Mouse (Mus musculus): ENCODE measurements around the gene Rnf208. TPM values are rescaled to one million over a fixed set of nuclear protein-coding genes. Genes with fewer than 3 reads are reported as not detected.

The Rnf208 gene
- total and polyA plus RNA-seq, 2 experiments, result 0.48 TPM; not detected in 1

DNA sequence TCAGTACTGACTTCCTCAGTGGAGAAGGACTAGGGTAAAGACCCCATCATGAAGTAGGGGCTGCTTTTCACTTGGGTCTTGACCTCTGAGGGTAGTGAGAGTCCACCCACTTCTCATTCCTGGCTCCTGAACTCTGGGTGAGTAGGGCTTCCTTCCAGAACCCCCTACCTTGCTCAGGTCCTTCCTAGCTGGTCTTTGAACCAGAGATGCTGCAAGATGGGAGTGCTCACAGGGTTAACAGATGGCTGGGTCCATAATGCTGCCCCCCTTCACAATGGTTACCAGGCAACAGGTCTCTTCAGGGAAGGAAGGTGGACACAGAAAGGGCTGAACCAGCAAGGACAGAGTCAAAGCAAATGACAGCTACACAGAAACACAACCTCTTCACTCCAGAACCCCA is 23.6 kb upstream of the Rnf208 start, which contains the start of gene Fam166a:
Fam166a (plus strand) TSS at position 301 of the 400 bp plus-strand sequence.
- Histone ChIP-seq H3K9ac (ENCODE audit: low read depth, low read length) (no peak within 1 kb of the TSS), H3K4me3 (ENCODE audit: insufficient read depth, low read depth, low read length) (no peak within 1 kb of the TSS), H3K27me3 (ENCODE audit: control insufficient read depth, insufficient read depth, low read length) (no peaks in the 10 kb centered on the region), H3K27ac (replicated peaks; ENCODE audit: insufficient read depth, low read depth, low read length) (no peak within 1 kb of the TSS), H3K36me3 (ENCODE audit: control insufficient read depth, insufficient read depth, low read length) (no peaks in the 10 kb centered on the region; the same call in 1 of the 2 replicates), H3K4me1 (ENCODE audit: control insufficient read depth, insufficient read depth, low read length) (no peaks in the 10 kb centered on the region), H3K79me2 (ENCODE audit: control insufficient read depth, insufficient read depth, low read length) (no peaks in the 10 kb centered on the region)
- no peak for TF ChIP-seq POLR2A (IDR thresholded peaks at IDR 0.05; ENCODE audit: extremely low read depth, insufficient read depth, low read length)
- TF ChIP-seq CTCF (IDR thresholded peaks at IDR 0.05; ENCODE audit: low read depth, low read length), result no peak
- DNase-seq (ENCODE audit: extremely low read depth, low read depth, low spot score), result no peak

DNA sequence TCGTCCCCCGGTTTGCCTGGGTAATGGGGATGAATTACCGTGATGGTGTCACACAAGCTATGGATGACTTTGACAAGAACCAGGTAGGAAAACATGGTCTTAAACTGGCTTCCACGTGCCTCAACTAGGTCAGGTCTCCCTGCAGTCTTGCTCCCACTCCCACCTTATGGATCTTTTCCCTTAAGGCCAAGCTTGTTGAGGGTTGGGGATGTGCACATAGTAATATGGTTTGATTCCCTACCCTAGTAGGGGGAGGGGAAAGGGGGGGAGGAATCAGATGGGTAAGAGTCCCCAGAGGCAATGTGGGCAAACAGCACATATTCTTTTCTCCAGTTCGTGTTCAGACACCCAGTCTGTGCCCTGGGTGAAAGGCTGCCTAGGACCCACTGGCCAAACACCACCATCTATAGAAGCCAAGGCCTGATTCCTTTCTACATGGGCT is 20.7 kb upstream of the Rnf208 start:
- Histone ChIP-seq H3K27me3 (ENCODE audit: control insufficient read depth, insufficient read depth, low read length) (no peaks in the 10 kb centered on the region), H3K27ac (replicated peaks; ENCODE audit: insufficient read depth, low read depth, low read length) (no peak overlapping the region), H3K4me1 (ENCODE audit: control insufficient read depth, insufficient read depth, low read length) (no peaks in the 10 kb centered on the region), H3K4me3 (ENCODE audit: insufficient read depth, low read depth, low read length) (no peak overlapping the region), H3K79me2 (ENCODE audit: control insufficient read depth, insufficient read depth, low read length) (no peaks in the 10 kb centered on the region; the same call in 1 of the 2 replicates), H3K36me3 (ENCODE audit: control insufficient read depth, insufficient read depth, low read length) (no peaks in the 10 kb centered on the region; the same call in 1 of the 2 replicates), H3K9ac (ENCODE audit: low read depth, low read length) (no peak overlapping the region)
- 78% methylated on average over 5 of the region's 5 CpGs for WGBS
- TF ChIP-seq POLR2A (IDR thresholded peaks at IDR 0.05; ENCODE audit: extremely low read depth, insufficient read depth, low read length) (no peak), CTCF (IDR thresholded peaks at IDR 0.05; ENCODE audit: low read depth, low read length) (no peak)
- DNase-seq (ENCODE audit: extremely low read depth, low read depth, low spot score), result no peak

- H3K27ac ChIP-seq (replicated peaks; ENCODE audit: insufficient read depth, low read depth, low read length), result peak overlapping the region; percentile 83
- peak overlapping the region; percentile 89 for H3K9ac ChIP-seq (ENCODE audit: low read depth, low read length)
- H3K4me3 ChIP-seq (ENCODE audit: insufficient read depth, low read depth, low read length), result peak overlapping the region; percentile 78
- H3K4me1 ChIP-seq (ENCODE audit: control insufficient read depth, insufficient read depth, low read length), result no peaks in the 10 kb centered on the region
- no peak for TF ChIP-seq POLR2A (IDR thresholded peaks at IDR 0.05; ENCODE audit: extremely low read depth, insufficient read depth, low read length)
- no peak for TF ChIP-seq CTCF (IDR thresholded peaks at IDR 0.05; ENCODE audit: low read depth, low read length)
- no peaks in the 10 kb centered on the region for H3K27me3 ChIP-seq (ENCODE audit: control insufficient read depth, insufficient read depth, low read length)
- no peaks in the 10 kb centered on the region; the same call in 1 of the 2 replicates for H3K36me3 ChIP-seq (ENCODE audit: control insufficient read depth, insufficient read depth, low read length)
- WGBS, result under 1% methylated on average over 51 of the region's 53 CpGs
- no peaks in the 10 kb centered on the region; the same call in 1 of the 2 replicates for H3K79me2 ChIP-seq (ENCODE audit: control insufficient read depth, insufficient read depth, low read length)
- DNase-seq (ENCODE audit: extremely low read depth, low read depth, low spot score), result peak; percentile 67
These were observed 18.2 kb upstream of the Rnf208 start for GRCm38 (mm10) chr2:25223681-25224491.

GRCm38 (mm10) chr2:25224492-25224765 is 17.6 kb upstream of the Rnf208 start, which contains the start of gene Tubb4b:
Gene Tubb4b, minus strand, starts transcription at chr2:25224702.
- peak within 1 kb of the TSS; percentile 88 for H3K27ac ChIP-seq (replicated peaks; ENCODE audit: insufficient read depth, low read depth, low read length)
- H3K27me3 ChIP-seq (ENCODE audit: control insufficient read depth, insufficient read depth, low read length), result no peaks in the 10 kb centered on the region
- TF ChIP-seq POLR2A (IDR thresholded peaks at IDR 0.05; ENCODE audit: extremely low read depth, insufficient read depth, low read length) (peak; percentile 99), CTCF (IDR thresholded peaks at IDR 0.05; ENCODE audit: low read depth, low read length) (peak; percentile 34; the same call in 1 of the 2 replicates)
- H3K4me3 ChIP-seq (ENCODE audit: insufficient read depth, low read depth, low read length), result peak within 1 kb of the TSS; percentile 78
- no peak for DNase-seq (ENCODE audit: extremely low read depth, low read depth, low spot score)
- H3K79me2 ChIP-seq (ENCODE audit: control insufficient read depth, insufficient read depth, low read length), result no peaks in the 10 kb centered on the region; the same call in 1 of the 2 replicates
- no peaks in the 10 kb centered on the region for H3K4me1 ChIP-seq (ENCODE audit: control insufficient read depth, insufficient read depth, low read length)
- no peaks in the 10 kb centered on the region; the same call in 1 of the 2 replicates for H3K36me3 ChIP-seq (ENCODE audit: control insufficient read depth, insufficient read depth, low read length)
- WGBS, result under 1% methylated on average over 17 of the region's 17 CpGs
- H3K9ac ChIP-seq (ENCODE audit: low read depth, low read length), result peak within 1 kb of the TSS; percentile 89

- WGBS, result 2% methylated on average over 41 of the region's 41 CpGs
- DNase-seq (ENCODE audit: extremely low read depth, low read depth, low spot score), result peak; percentile 98
- H3K36me3 ChIP-seq (ENCODE audit: control insufficient read depth, insufficient read depth, low read length), result no peaks in the 10 kb centered on the region; the same call in 1 of the 2 replicates
- no peak for TF ChIP-seq CTCF (IDR thresholded peaks at IDR 0.05; ENCODE audit: low read depth, low read length)
- TF ChIP-seq POLR2A (IDR thresholded peaks at IDR 0.05; ENCODE audit: extremely low read depth, insufficient read depth, low read length), result peak; percentile 67; the same call in 1 of the 2 replicates
- peak overlapping the region; percentile 73 for H3K4me3 ChIP-seq (ENCODE audit: insufficient read depth, low read depth, low read length)
- H3K27me3 ChIP-seq (ENCODE audit: control insufficient read depth, insufficient read depth, low read length), result no peaks in the 10 kb centered on the region
- H3K27ac ChIP-seq (replicated peaks; ENCODE audit: insufficient read depth, low read depth, low read length), result peak overlapping the region; percentile 88
- H3K9ac ChIP-seq (ENCODE audit: low read depth, low read length), result peak overlapping the region; percentile 73
- no peaks in the 10 kb centered on the region for H3K4me1 ChIP-seq (ENCODE audit: control insufficient read depth, insufficient read depth, low read length)
- H3K79me2 ChIP-seq (ENCODE audit: control insufficient read depth, insufficient read depth, low read length), result no peaks in the 10 kb centered on the region; the same call in 1 of the 2 replicates
These were observed 17.0 kb upstream of the Rnf208 start for GRCm38 (mm10) chr2:25224766-25225752.

Measured in liver, adult 2 months (tissue).